Mouse (Mus musculus) midbrain, embryonic 12.5 days (tissue): Measurements from ENCODE around the gene Fgfr2. TPM values are rescaled to one million over a fixed set of nuclear protein-coding genes. Genes with fewer than 3 reads are reported as not detected.
A peak's percentile ranks its signal among the peaks of the same experiment; 100 is the strongest.

ENCODE experiments used
- ATAC-seq: fragments of 200-750 bp; cut with Nextera tagmentation; 2 replicates; pipeline ENCODE4 v1.8.0; 2017; ENCODE audit warnings: low read depth, moderate TSS enrichment, moderate library complexity; ENCODE audit not compliant: low FRiP score
- H3K27ac ChIP-seq: fragments of 300-500 bp; sonication (generic); replicated peaks from 2 replicates; pipeline ENCODE4 v1.5.1; 2016; ENCODE audit warnings: mild to moderate bottlenecking
- H3K27me3 ChIP-seq: fragments of 300-500 bp; sonication (generic); 2 replicates; pipeline ENCODE4 v1.6.1; 2016; ENCODE audit warnings: mild to moderate bottlenecking
- H3K36me3 ChIP-seq: fragments of 300-500 bp; sonication (generic); 2 replicates; pipeline ENCODE4 v1.6.1; 2016
- H3K4me1 ChIP-seq: fragments of 300-500 bp; sonication (generic); 2 replicates; pipeline ENCODE4 v1.6.1; 2016
- H3K4me2 ChIP-seq: fragments of 300-500 bp; sonication (generic); replicated peaks from 2 replicates; pipeline ENCODE4 v1.6.1; 2016; ENCODE audit warnings: mild to moderate bottlenecking, moderate library complexity
- H3K4me3 ChIP-seq: fragments of 300-500 bp; sonication (generic); 2 replicates; pipeline ENCODE4 v1.5.1; 2016; ENCODE audit warnings: mild to moderate bottlenecking
- H3K9ac ChIP-seq: fragments of 300-500 bp; sonication (generic); replicated peaks from 2 replicates; pipeline ENCODE4 v1.6.1; 2016; ENCODE audit warnings: mild to moderate bottlenecking, moderate library complexity
- H3K9me3 ChIP-seq: fragments of 300-500 bp; sonication (generic); 2 replicates; pipeline ENCODE4 v1.6.1; 2016; ENCODE audit warnings: mild to moderate bottlenecking
- WGBS: fragments of 180-500 bp; shearing (Covaris S2); methylation state at CpG from one replicate; pipeline ENCODE4 v1.1.7; 2016; 5-methylcytosine and 5-hydroxymethylcytosine counted together
- polyA plus RNA-seq: library from polyadenylated mRNA; unstranded; fragments of >200 nt; fragmentation: Nextera tagmentation; extraction: Ambion mirVana; gene quantifications from 2 replicates; pipeline ENCODE4 v1.2.1, GENCODE M21; 2016

Gene Fgfr2
- polyA plus RNA-seq, 1 experiment from 2014 or later = 96.5 TPM

DNA sequence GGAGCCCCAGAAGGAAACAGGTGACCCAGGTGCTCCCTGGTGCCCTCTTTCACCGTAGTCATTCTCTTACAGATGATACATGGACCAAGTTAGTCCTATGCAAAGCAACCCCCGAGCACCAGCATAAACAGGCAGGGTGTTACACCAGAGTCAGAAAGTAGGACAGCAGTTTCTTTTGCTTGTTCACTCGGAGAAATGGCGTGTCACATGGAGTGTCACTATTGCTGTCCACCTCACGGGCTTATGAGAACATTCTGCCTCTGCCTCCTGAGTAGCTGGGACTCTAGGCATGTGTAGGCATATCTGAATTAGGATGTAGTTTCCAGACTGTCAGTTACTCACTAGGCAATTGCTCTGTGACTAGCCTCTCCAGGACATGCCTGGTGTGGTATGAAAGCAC is 1109.2 kb downstream of the Fgfr2 start:
- WGBS = 87% methylated on average over 5 of the region's 5 CpGs
- ATAC-seq = no peak
- Histone ChIP-seq H3K36me3 (no peaks in the 10 kb centered on the region), H3K27ac (no peak overlapping the region), H3K4me2 (no peak overlapping the region), H3K4me3 (no peak overlapping the region), H3K9me3 (no peaks in the 10 kb centered on the region), H3K27me3 (no peaks in the 10 kb centered on the region; the same call in 1 of the 2 replicates), H3K9ac (no peak overlapping the region), H3K4me1 (peaks cover 16% of the 10 kb centered on the region)

DNA sequence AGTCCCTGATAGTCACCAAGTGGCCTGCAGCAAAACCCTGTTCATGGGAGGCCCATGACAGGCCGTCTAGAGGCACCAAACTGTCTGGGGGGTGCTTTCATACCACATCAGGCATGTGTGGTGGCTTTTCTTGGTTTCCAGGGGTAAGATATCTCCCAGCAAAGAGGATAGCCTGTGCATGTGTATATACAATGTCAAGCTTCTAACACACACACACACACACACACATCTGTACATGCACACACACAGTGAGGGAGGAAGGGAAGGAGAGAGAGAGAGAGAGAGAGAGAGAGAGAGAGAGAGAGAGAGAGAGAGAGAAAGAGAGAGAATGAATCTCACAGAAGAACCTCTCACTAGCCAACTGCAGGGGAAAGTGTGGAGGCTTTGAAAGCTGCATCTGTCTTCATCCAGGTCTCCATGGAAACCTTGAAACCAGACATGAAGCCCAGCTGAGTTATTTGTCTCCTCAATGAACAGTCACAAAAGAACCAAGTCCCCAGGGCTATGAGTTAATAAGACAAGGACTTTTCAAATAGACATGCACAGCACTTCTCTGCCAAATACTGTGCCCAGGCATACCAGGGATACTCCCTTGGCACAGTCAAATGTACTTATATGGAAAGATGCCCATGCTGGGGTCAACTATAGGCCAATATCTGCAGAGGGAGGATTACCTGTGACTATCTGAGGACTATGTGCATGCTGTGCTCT is 1110.0 kb downstream of the Fgfr2 start:
- Histone ChIP-seq H3K36me3 (no peaks in the 10 kb centered on the region), H3K9me3 (no peaks in the 10 kb centered on the region), H3K9ac (no peak overlapping the region), H3K4me3 (no peak overlapping the region), H3K27me3 (no peaks in the 10 kb centered on the region; the same call in 1 of the 2 replicates), H3K4me1 (peaks cover 16% of the 10 kb centered on the region), H3K27ac (no peak overlapping the region), H3K4me2 (no peak overlapping the region)
- ATAC-seq = no peak
- WGBS = 13% methylated on average over 1 of the region's 1 CpGs

DNA sequence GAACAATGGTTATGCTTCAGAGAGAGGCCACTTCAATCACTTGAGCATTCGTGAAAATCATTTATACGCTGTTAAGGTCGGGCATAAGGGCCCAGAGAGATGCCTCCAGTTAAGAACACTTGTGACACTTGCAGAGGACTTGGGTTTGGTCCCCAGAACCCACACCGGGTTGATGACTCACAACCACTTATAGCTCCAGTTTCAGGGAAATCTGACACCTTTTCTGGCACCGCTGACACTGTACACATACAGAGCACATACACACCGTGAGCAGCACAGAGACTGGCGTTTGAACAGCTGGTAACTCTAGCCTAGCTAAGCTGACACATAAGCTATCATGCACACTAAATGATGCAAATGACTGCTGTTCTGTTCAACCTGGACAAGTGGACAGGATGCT is 1114.1 kb downstream of the Fgfr2 start:
- H3K4me1 ChIP-seq = peaks cover 16% of the 10 kb centered on the region
- no peak for ATAC-seq
- no peaks in the 10 kb centered on the region; the same call in 1 of the 2 replicates for H3K27me3 ChIP-seq
- H3K4me3 ChIP-seq = no peak overlapping the region
- H3K9ac ChIP-seq = no peak overlapping the region
- no peak overlapping the region for H3K27ac ChIP-seq
- H3K36me3 ChIP-seq = no peaks in the 10 kb centered on the region
- WGBS = 86% methylated on average over 7 of the region's 7 CpGs
- H3K4me2 ChIP-seq = no peak overlapping the region
- H3K9me3 ChIP-seq = no peaks in the 10 kb centered on the region

DNA sequence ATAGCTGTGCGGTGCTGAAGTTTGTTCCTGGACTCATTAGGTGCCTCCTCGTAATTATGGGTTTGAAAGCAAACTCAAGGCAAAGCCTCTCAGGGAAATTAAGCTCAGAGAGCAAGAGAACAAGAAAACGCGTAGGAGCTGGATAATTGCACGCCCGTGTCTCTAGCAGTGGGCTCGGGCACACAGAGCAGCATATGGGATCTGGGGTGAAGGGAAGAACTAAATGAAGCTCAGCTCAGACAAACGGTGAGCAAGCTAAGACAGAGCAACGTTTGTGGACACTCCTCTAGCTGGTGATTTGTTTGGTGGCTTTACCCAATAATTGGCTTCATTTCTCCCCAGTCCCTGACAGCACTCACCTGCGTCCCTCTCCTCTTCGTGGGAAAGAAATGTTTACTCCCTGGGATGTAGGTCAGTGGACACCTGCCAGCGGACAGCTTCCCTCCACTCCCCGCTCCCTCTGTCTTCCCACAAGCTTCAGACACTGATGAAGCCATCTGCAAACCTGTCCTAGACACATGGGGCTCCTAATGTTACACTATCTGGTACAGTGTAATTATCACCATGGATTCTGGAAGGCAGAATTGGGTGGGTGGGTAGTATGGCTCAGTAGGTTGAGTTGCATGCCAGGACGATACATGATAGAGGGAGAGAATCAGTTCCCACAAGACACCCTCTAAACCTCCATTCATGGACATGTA is 1117.0 kb downstream of the Fgfr2 start:
- no peak overlapping the region for H3K4me2 ChIP-seq
- H3K9me3 ChIP-seq = no peaks in the 10 kb centered on the region
- ATAC-seq = no peak
- no peak overlapping the region for H3K9ac ChIP-seq
- H3K36me3 ChIP-seq = no peaks in the 10 kb centered on the region
- H3K27me3 ChIP-seq = no peaks in the 10 kb centered on the region; the same call in 1 of the 2 replicates
- no peak overlapping the region for H3K4me3 ChIP-seq
- H3K4me1 ChIP-seq = no peaks in the 10 kb centered on the region
- WGBS = 75% methylated on average over 14 of the region's 14 CpGs
- H3K27ac ChIP-seq = no peak overlapping the region

DNA sequence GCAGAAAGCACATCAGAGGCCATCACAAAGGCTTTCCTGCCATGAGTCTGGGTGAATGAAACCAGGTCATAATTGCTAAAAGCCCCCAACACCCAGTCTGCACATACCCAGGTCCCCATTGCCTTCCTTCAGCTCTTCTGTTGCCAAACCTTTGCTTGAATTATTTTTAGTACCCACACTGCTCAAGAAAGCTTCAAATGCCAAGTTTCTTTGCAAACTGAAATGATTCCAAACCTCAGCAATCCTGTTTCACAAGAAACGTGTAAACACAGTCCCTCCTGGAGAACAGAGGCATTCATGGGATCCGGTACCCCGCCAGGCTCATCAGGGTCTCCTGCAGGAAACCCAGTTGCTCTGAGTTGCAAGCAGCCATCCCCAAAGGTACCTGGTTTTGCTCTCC is 1130.3 kb downstream of the Fgfr2 start:
- H3K9ac ChIP-seq = no peak overlapping the region
- H3K36me3 ChIP-seq = no peaks in the 10 kb centered on the region
- H3K27ac ChIP-seq = no peak overlapping the region
- no peaks in the 10 kb centered on the region for H3K27me3 ChIP-seq
- H3K4me2 ChIP-seq = no peak overlapping the region
- no peak for ATAC-seq
- H3K4me1 ChIP-seq = no peaks in the 10 kb centered on the region
- WGBS = 74% methylated on average over 3 of the region's 3 CpGs
- H3K9me3 ChIP-seq = 0 out of 2 replicates have a peak, but pooled peaks cover 2% of the 10 kb centered on the region
- H3K4me3 ChIP-seq = no peak overlapping the region

DNA sequence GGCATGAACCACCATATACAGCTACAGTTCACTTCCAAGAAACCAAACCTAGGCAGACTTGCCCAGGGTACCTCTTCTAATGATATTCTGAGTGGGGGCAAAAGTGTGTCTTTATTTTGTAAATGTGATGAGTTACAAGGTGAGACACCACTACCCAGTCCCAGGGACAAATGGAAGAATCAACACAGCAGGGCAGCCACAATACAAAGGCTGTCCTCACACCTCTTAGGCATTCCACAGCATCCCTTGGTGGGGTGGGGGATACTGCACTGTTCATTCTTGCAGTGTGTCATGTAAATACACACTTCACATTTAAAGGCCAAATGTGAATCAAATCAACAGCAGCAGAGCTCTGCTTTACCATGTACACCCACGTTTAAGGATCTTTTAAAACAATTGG is 1130.9 kb downstream of the Fgfr2 start:
- Histone ChIP-seq H3K4me2 (no peak overlapping the region), H3K36me3 (no peaks in the 10 kb centered on the region), H3K9me3 (0 out of 2 replicates have a peak, but pooled peaks cover 2% of the 10 kb centered on the region), H3K4me1 (no peaks in the 10 kb centered on the region), H3K4me3 (no peak overlapping the region), H3K9ac (no peak overlapping the region), H3K27ac (no peak overlapping the region), H3K27me3 (no peaks in the 10 kb centered on the region)
- WGBS = 66% methylated on average over 1 of the region's 1 CpGs
- ATAC-seq = no peak

DNA sequence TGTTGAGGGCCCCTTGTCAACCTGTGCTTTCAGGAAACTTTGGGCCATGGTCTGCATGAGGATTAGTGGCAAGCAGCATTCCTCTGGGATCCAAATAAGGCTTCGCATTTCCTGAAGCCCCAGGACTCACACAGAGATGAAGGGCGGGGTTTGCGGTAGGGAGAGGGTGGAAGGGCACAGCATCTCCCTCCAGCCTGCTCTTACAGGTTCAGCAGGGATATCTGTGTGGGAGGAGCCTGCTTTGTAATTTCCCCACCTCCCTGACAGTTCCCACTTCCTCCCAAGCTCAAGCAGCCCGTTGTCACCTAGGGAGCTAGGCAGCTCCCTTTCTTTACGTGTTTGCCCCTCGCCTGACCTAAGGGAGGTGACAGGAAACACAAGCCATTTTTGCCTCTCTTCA is 1134.1 kb downstream of the Fgfr2 start:
- 36% methylated on average over 6 of the region's 6 CpGs for WGBS
- H3K36me3 ChIP-seq = no peaks in the 10 kb centered on the region

DNA sequence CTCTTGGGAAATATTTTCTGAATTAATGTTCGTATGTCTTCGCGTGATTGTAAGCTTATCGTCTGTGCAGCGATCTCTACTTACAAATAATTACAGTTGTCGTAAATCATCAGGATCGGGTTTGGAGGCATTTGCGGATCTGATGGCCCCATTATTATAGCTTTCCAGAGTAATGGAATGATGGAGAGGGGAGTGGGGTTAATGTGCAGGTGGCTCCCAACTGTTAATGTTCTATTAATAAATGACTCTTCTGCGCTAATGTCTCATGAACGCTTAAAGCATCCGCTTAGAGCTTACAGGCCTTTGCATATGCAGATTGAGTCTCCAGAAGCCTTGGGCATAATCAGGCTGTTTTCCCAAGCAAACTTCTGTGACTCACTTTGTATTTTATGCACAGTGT is 1144.5 kb downstream of the Fgfr2 start:
- no peak for ATAC-seq
- Histone ChIP-seq H3K4me1 (no peaks in the 10 kb centered on the region; the same call in 1 of the 2 replicates), H3K36me3 (no peaks in the 10 kb centered on the region), H3K27me3 (no peaks in the 10 kb centered on the region; the same call in 1 of the 2 replicates), H3K4me3 (no peak overlapping the region), H3K9ac (no peak overlapping the region), H3K9me3 (no peaks in the 10 kb centered on the region), H3K27ac (no peak overlapping the region), H3K4me2 (no peak overlapping the region)
- WGBS = 79% methylated on average over 11 of the region's 11 CpGs

More for the DNA sequence above, 1134.1 kb downstream of the Fgfr2 start:
- no peak overlapping the region for H3K4me3 ChIP-seq
- H3K27me3 ChIP-seq = no peaks in the 10 kb centered on the region
- H3K4me1 ChIP-seq = no peaks in the 10 kb centered on the region
- H3K9me3 ChIP-seq = no peaks in the 10 kb centered on the region
- H3K4me2 ChIP-seq = no peak overlapping the region
- no peak for ATAC-seq
- H3K9ac ChIP-seq = no peak overlapping the region
- H3K27ac ChIP-seq = no peak overlapping the region

DNA sequence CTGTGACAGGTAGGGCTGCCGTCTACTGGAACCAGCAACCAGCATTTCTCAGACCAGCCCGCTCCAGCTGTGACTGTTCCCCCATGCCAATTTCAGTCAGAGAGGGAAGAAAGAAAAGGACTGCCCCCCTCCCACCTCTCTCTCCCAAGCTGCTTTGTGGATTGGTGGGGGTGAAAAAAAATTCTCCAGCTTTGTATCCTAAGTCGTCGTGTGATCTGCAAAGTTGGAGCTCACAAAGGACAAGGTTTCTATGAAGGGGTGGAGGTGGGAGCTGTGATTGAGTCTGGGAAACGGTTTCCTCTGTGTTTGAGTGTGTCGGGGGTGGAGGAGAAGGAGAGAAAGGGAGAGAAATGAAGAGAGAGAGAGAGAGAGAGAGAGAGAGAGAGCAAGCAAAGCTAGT is 1147.3 kb downstream of the Fgfr2 start:
- 58% methylated on average over 6 of the region's 6 CpGs for WGBS
- Histone ChIP-seq H3K4me1 (no peaks in the 10 kb centered on the region; the same call in 1 of the 2 replicates), H3K9ac (no peak overlapping the region), H3K4me3 (no peak overlapping the region), H3K27me3 (no peaks in the 10 kb centered on the region; the same call in 1 of the 2 replicates), H3K9me3 (no peaks in the 10 kb centered on the region), H3K36me3 (no peaks in the 10 kb centered on the region), H3K27ac (no peak overlapping the region), H3K4me2 (no peak overlapping the region)
- ATAC-seq = no peak

DNA sequence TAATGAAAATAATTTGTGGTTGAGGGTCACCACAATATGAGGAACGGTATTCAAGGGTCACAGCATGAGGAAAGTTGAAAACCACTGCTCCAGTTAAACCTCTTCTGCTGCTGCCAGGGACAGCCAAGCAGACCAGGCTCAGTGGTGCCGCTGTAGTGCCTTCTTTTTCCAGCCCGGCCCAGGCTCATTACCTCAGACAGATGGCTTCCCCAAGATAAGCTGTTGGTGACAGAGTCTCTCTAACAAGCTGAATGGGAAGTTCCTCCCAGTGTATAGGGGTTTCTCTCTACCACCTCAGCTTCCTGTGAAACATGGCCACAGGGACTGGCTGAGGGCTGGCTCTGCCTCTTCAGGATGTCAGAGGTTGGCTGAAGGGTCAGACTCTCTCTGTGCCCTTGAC is 1152.9 kb downstream of the Fgfr2 start:
- Histone ChIP-seq H3K9me3 (no peaks in the 10 kb centered on the region), H3K4me2 (no peak overlapping the region), H3K4me3 (no peak overlapping the region), H3K27ac (no peak overlapping the region), H3K4me1 (peaks cover 11% of the 10 kb centered on the region), H3K9ac (no peak overlapping the region), H3K27me3 (peaks cover 42% of the 10 kb centered on the region), H3K36me3 (no peaks in the 10 kb centered on the region)
- WGBS = 74% methylated on average over 3 of the region's 3 CpGs
- no peak for ATAC-seq

DNA sequence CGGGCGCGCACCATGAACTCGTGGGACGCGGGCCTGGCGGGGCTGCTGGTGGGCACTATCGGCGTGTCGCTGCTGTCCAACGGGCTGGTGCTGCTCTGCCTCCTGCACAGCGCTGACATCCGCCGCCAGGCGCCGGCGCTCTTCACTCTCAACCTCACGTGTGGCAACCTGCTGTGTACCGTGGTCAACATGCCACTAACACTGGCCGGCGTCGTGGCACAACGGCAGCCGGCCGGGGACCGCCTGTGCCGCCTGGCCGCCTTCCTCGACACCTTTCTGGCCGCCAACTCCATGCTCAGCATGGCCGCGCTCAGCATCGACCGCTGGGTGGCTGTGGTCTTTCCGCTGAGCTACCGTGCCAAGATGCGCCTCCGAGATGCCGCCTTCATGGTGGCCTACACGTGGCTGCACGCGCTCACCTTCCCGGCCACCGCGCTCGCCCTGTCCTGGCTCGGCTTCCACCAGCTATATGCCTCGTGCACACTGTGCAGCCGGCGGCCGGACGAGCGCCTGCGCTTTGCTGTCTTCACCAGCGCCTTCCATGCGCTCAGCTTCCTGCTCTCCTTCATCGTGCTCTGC is 1156.1 kb downstream of the Fgfr2 start:
- H3K4me3 ChIP-seq = peak overlapping the region; percentile 41
- peaks cover 11% of the 10 kb centered on the region for H3K4me1 ChIP-seq
- H3K36me3 ChIP-seq = no peaks in the 10 kb centered on the region
- H3K27ac ChIP-seq = peak overlapping the region; percentile 52; the same call in 1 of the 2 replicates
- peak overlapping the region; percentile 59; the same call in 1 of the 2 replicates for H3K9ac ChIP-seq
- no peak for ATAC-seq
- WGBS = 7% methylated on average over 55 of the region's 57 CpGs
- H3K27me3 ChIP-seq = peaks cover 49% of the 10 kb centered on the region
- H3K9me3 ChIP-seq = no peaks in the 10 kb centered on the region
- H3K4me2 ChIP-seq = peak overlapping the region; percentile 62
